Mouse (Mus musculus): Measurements from ENCODE around the gene Ints4. TPM values are rescaled to one million over a fixed set of nuclear protein-coding genes. Genes with fewer than 3 reads are reported as not detected.

The Ints4 gene
- polyA plus RNA-seq, 1 experiment from 2014 or later = 34.0 TPM

DNA sequence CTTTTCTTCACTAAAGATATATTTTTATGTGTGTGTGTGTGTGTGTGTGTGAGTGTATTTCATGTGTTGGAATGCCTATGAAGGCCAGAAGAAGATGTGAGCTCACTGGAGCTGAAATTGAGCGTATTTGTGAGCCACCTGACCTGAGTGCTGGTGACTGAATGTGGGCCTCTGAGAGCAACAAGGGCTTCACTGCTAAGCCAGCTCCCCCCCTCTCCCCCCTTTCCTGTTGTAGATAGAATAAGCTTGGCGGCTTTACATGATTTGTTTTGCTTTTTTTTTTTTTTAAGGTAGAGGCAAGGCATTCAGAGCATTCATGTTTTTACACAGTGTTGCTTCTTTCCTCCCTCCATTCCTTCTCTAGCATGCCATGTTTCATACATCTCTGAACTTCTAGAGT lies 2.6 kb downstream of the Ints4 start:
- WGBS = 55% methylated on average over 2 of the region's 2 CpGs

DNA sequence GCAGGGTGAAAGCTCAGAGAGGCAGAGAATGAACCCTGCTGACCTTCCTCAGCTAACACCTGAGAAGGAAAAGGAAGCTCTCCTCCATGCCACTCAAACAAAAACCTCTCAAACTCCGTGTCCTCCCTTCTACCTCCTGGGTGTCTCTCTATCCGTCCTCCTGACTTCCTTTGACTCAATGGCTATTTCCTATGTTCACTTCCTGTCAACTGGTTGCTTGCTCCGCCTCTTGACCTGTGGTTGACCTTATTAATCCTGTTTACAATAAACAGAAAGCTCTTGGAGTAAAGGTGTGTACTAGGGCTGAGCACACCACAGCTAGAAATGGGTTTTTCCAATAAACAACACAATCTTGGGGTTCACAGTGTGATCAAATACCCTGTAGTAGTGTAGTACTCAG lies 10.4 kb downstream of the Ints4 start:
- Histone ChIP-seq H3K4me1 (ENCODE audit: control insufficient read depth in 2 of 2, insufficient read depth in 2 of 2, low read length in 2 of 2) (peaks cover 0 to 6% of the 10 kb centered on the region in 2 experiments; a peak in 2 of 4 replicates), H3K9me3 (ENCODE audit: control insufficient read depth, low read length) (no peaks in the 10 kb centered on the region), H3K4me2 (ENCODE audit: low read length) (no peak overlapping the region), H3K4me3 (ENCODE audit: control insufficient read depth in 1 of 2, insufficient read depth in 1 of 2, low read depth in 1 of 2, low read length in 2 of 2) (no peak overlapping the region), H3K36me3 (ENCODE audit: control insufficient read depth, insufficient read depth, low read length) (peaks cover 57% of the 10 kb centered on the region), H3K27ac (replicated peaks in 1 of 2; ENCODE audit: control insufficient read depth in 1 of 2, insufficient read depth in 1 of 2, low read depth in 2 of 2, low read length in 2 of 2) (no peak overlapping the region), H3K27me3 (ENCODE audit: control insufficient read depth, insufficient read depth, low read length) (no peaks in the 10 kb centered on the region), H3K9ac (ENCODE audit: low read length) (no peak overlapping the region)
- ATAC-seq (ENCODE audit: insufficient number of reproducible peaks, insufficient read depth, low FRiP score, low read depth) = no peak
- WGBS = 66% methylated on average over 3 of the region's 3 CpGs

More for the DNA sequence above, 2.6 kb downstream of the Ints4 start:
- ATAC-seq (ENCODE audit: insufficient number of reproducible peaks, insufficient read depth, low FRiP score, low read depth) = no peak
- Histone ChIP-seq H3K9me3 (ENCODE audit: control insufficient read depth, low read length) (no peaks in the 10 kb centered on the region), H3K9ac (ENCODE audit: low read length) (no peak overlapping the region), H3K4me2 (ENCODE audit: low read length) (no peak overlapping the region), H3K4me1 (ENCODE audit: control insufficient read depth in 2 of 2, insufficient read depth in 2 of 2, low read length in 2 of 2) (peaks cover 0 to 16% of the 10 kb centered on the region in 2 experiments; a peak in 3 of 4 replicates), H3K36me3 (ENCODE audit: control insufficient read depth, insufficient read depth, low read length) (peaks cover 39% of the 10 kb centered on the region), H3K27ac (replicated peaks in 1 of 2; ENCODE audit: control insufficient read depth in 1 of 2, insufficient read depth in 1 of 2, low read depth in 2 of 2, low read length in 2 of 2) (no peak overlapping the region), H3K4me3 (ENCODE audit: control insufficient read depth in 1 of 2, insufficient read depth in 1 of 2, low read depth in 1 of 2, low read length in 2 of 2) (no peak overlapping the region), H3K27me3 (ENCODE audit: control insufficient read depth, insufficient read depth, low read length) (no peaks in the 10 kb centered on the region)

DNA sequence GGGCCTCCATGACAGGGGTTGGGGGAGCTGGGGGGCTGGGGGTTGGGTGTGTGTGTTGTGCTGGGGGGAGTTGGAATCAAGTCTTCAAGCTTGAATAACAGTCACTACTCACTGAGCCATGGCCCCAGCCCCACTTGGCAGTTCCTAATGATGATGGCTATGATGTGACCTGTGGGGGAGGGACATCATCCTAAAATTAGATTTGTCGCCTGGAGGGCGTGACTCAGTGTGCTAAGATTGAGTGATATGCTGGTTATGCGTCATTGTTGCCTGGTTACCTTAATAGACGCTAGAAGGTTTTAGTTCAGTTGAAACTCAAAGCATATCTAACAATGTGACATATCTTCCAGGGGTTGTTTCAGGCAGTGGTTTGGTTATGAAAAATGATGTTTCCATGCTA lies 11.7 kb downstream of the Ints4 start:
- ATAC-seq (ENCODE audit: insufficient number of reproducible peaks, insufficient read depth, low FRiP score, low read depth) = peak; percentile 43; the same call in 1 of the 2 replicates
- WGBS = 56% methylated on average over 4 of the region's 4 CpGs
- H3K27ac ChIP-seq (replicated peaks in 1 of 2; ENCODE audit: control insufficient read depth in 1 of 2, insufficient read depth in 1 of 2, low read depth in 2 of 2, low read length in 2 of 2) = 0 out of 4 replicates have a peak overlapping the region, but pooled peaks of 1 of the 2 experiments have one; percentile 35

DNA sequence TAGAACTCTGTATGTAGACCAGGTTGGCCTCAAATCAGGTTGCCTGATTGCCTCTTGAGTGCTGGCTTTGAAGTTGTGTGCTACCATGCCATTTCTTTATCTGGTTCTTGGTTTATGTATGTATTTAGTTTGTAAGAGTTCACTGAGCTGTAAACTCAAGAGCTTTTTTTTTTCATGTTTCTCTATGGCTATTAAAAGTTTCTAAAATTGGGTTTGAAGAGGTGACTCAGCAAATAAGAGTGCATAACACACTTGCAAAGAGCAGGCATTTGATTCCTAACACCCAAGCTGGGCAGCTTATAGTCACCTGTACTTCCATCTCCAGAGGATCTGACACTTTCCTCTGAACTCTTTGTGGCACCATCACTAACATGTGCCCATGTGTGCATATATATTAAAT lies 14.3 kb downstream of the Ints4 start:
- H3K9me3 ChIP-seq (ENCODE audit: control insufficient read depth, low read length) = no peaks in the 10 kb centered on the region
- peaks cover 0 to 6% of the 10 kb centered on the region in 2 experiments; a peak in 2 of 4 replicates for H3K4me1 ChIP-seq (ENCODE audit: control insufficient read depth in 2 of 2, insufficient read depth in 2 of 2, low read length in 2 of 2)
- H3K36me3 ChIP-seq (ENCODE audit: control insufficient read depth, insufficient read depth, low read length) = peaks cover 34% of the 10 kb centered on the region
- H3K27me3 ChIP-seq (ENCODE audit: control insufficient read depth, insufficient read depth, low read length) = no peaks in the 10 kb centered on the region
- H3K9ac ChIP-seq (ENCODE audit: low read length) = no peak overlapping the region
- ATAC-seq (ENCODE audit: insufficient number of reproducible peaks, insufficient read depth, low FRiP score, low read depth) = no peak
- no peak overlapping the region for H3K4me2 ChIP-seq (ENCODE audit: low read length)
- no peak overlapping the region for H3K27ac ChIP-seq (replicated peaks in 1 of 2; ENCODE audit: control insufficient read depth in 1 of 2, insufficient read depth in 1 of 2, low read depth in 2 of 2, low read length in 2 of 2)
- no peak overlapping the region for H3K4me3 ChIP-seq (ENCODE audit: control insufficient read depth in 1 of 2, insufficient read depth in 1 of 2, low read depth in 1 of 2, low read length in 2 of 2)

More for the DNA sequence above, 11.7 kb downstream of the Ints4 start:
- H3K9ac ChIP-seq (ENCODE audit: low read length) = no peak overlapping the region
- H3K4me1 ChIP-seq (ENCODE audit: control insufficient read depth in 2 of 2, insufficient read depth in 2 of 2, low read length in 2 of 2) = peaks cover 0 to 6% of the 10 kb centered on the region in 2 experiments; a peak in 2 of 4 replicates
- no peak overlapping the region for H3K4me3 ChIP-seq (ENCODE audit: control insufficient read depth in 1 of 2, insufficient read depth in 1 of 2, low read depth in 1 of 2, low read length in 2 of 2)
- no peaks in the 10 kb centered on the region for H3K27me3 ChIP-seq (ENCODE audit: control insufficient read depth, insufficient read depth, low read length)
- H3K36me3 ChIP-seq (ENCODE audit: control insufficient read depth, insufficient read depth, low read length) = peaks cover 44% of the 10 kb centered on the region
- H3K4me2 ChIP-seq (ENCODE audit: low read length) = no peak overlapping the region
- no peaks in the 10 kb centered on the region for H3K9me3 ChIP-seq (ENCODE audit: control insufficient read depth, low read length)

DNA sequence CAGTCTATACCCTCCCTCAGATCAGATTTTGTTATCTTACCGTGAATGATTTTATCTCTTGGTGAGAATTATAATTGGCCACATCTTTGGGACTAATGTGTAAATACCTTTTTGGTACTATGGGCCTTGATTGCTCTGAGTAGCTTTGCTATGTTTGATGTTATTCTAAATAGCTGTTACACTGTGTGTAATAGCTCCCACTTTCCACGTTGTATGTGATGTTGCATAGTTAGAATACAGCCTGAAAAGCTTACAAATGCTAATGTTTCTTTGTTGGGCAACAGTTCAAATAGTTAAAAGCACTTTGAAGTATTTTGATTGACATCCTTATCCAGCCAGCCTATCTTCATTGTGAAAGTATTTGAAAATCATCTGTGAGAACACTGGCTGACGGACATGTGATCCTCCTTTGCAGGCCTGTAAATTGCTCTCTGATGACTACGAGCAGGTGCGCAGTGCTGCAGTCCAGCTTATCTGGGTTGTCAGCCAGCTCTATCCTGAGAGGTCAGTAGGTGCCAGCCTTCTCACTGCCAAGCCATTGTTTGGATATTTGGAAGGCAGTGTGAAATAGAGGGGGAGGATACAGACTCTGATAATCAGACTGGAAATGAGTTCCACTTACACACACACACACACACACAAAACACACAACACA lies 19.9 kb downstream of the Ints4 start:
- no peak overlapping the region for H3K4me2 ChIP-seq (ENCODE audit: low read length)
- ATAC-seq (ENCODE audit: insufficient number of reproducible peaks, insufficient read depth, low FRiP score, low read depth) = peak; percentile 68; the same call in 1 of the 2 replicates
- no peak overlapping the region for H3K4me3 ChIP-seq (ENCODE audit: control insufficient read depth in 1 of 2, insufficient read depth in 1 of 2, low read depth in 1 of 2, low read length in 2 of 2)
- peaks cover 29% of the 10 kb centered on the region for H3K36me3 ChIP-seq (ENCODE audit: control insufficient read depth, insufficient read depth, low read length)
- no peaks in the 10 kb centered on the region for H3K27me3 ChIP-seq (ENCODE audit: control insufficient read depth, insufficient read depth, low read length)
- H3K9me3 ChIP-seq (ENCODE audit: control insufficient read depth, low read length) = no peaks in the 10 kb centered on the region
- no peak overlapping the region for H3K9ac ChIP-seq (ENCODE audit: low read length)
- H3K4me1 ChIP-seq (ENCODE audit: control insufficient read depth in 2 of 2, insufficient read depth in 2 of 2, low read length in 2 of 2) = peaks cover 0 to 7% of the 10 kb centered on the region in 2 experiments; a peak in 1 of 4 replicates
- 35% methylated on average over 5 of the region's 5 CpGs for WGBS
- peak overlapping the region in 1 of 2 experiments; percentile 47; a peak in 2 of 4 replicates for H3K27ac ChIP-seq (replicated peaks in 1 of 2; ENCODE audit: control insufficient read depth in 1 of 2, insufficient read depth in 1 of 2, low read depth in 2 of 2, low read length in 2 of 2)

DNA sequence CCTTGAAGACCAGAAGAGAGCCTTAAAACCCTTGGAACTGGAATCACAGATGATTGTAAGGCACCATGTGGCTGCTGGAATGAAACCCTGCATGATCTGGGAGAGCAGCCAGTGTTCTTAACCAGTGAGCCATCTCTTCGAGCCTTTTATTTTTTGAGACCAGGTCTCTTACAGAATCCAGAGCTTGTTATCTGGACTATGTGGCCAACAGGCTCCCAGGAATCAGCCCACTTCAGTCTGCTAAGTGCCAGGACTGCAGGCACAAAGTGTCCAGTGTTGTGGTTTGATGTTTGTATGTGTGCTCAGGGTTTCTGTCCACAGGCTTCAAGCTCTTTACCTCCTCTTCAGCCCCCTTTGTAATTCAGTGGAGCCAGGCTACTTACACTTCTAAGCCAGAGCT lies 34.0 kb downstream of the Ints4 start:
- Histone ChIP-seq H3K4me1 (ENCODE audit: control insufficient read depth in 2 of 2, insufficient read depth in 2 of 2, low read length in 2 of 2) (peaks cover 2 to 13% of the 10 kb centered on the region in 2 experiments), H3K9me3 (ENCODE audit: control insufficient read depth, low read length) (no peaks in the 10 kb centered on the region), H3K27me3 (ENCODE audit: control insufficient read depth, insufficient read depth, low read length) (no peaks in the 10 kb centered on the region), H3K27ac (replicated peaks in 1 of 2; ENCODE audit: control insufficient read depth in 1 of 2, insufficient read depth in 1 of 2, low read depth in 2 of 2, low read length in 2 of 2) (peak overlapping the region; percentile 65 to 67), H3K9ac (ENCODE audit: low read length) (no peak overlapping the region), H3K36me3 (ENCODE audit: control insufficient read depth, insufficient read depth, low read length) (peaks cover 84% of the 10 kb centered on the region), H3K4me2 (ENCODE audit: low read length) (no peak overlapping the region), H3K4me3 (ENCODE audit: control insufficient read depth in 1 of 2, insufficient read depth in 1 of 2, low read depth in 1 of 2, low read length in 2 of 2) (no peak overlapping the region)
- peak; percentile 66 for ATAC-seq (ENCODE audit: insufficient number of reproducible peaks, insufficient read depth, low FRiP score, low read depth)
- WGBS = 20% methylated on average over 1 of the region's 1 CpGs

DNA sequence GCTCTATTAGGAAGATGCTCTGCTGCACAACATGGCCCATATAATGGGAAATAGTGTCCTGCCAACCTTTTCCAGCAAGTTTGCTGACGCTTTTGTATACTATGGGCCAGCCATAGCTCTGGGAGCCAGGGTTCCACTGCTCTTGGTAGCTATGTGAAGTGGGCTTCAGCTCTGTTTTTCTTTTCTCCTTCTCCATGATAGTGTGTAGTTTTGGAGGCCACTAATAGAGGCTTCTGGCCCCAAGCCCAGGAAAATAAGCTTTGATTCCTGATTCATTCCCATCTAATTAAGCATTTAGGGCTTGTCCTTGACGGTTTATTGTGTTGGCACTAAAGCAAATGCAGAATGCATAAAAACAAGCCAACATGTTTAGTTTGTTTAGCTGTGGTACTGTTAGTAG lies 39.2 kb downstream of the Ints4 start:
- Histone ChIP-seq H3K27me3 (ENCODE audit: control insufficient read depth, insufficient read depth, low read length) (no peaks in the 10 kb centered on the region), H3K27ac (replicated peaks in 1 of 2; ENCODE audit: control insufficient read depth in 1 of 2, insufficient read depth in 1 of 2, low read depth in 2 of 2, low read length in 2 of 2) (no peak overlapping the region), H3K9me3 (ENCODE audit: control insufficient read depth, low read length) (no peaks in the 10 kb centered on the region), H3K4me2 (ENCODE audit: low read length) (no peak overlapping the region), H3K4me1 (ENCODE audit: control insufficient read depth in 2 of 2, insufficient read depth in 2 of 2, low read length in 2 of 2) (peaks cover 0 to 5% of the 10 kb centered on the region in 2 experiments; a peak in 1 of 4 replicates), H3K9ac (ENCODE audit: low read length) (no peak overlapping the region), H3K36me3 (ENCODE audit: control insufficient read depth, insufficient read depth, low read length) (peaks cover 66% of the 10 kb centered on the region), H3K4me3 (ENCODE audit: control insufficient read depth in 1 of 2, insufficient read depth in 1 of 2, low read depth in 1 of 2, low read length in 2 of 2) (no peak overlapping the region)
- 89% methylated on average over 2 of the region's 2 CpGs for WGBS
- no peak for ATAC-seq (ENCODE audit: insufficient number of reproducible peaks, insufficient read depth, low FRiP score, low read depth)
